ENCODE assay signal across 9 mouse cellular contexts in the genomic region with DNA sequence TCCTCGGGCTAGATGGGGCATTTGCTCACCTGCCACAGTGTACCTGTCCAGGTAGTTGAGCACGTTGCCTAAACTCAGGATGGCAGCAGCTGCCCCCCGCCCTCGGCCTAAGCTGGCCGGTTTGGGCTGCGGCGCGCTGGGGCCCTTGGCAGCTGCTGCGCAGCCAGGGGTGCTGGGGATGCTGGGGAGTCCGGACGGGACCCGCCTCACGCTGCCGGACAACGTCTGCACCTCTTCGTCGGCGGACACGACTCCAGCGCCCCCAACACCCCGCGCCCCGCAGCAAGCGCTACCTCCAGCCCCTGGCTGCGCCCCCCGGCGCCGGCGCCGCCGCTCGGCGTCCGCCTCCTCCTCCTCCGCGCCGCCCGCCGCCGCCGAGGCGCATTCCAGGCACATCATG. TPM values are rescaled to one million over a fixed set of nuclear protein-coding genes. Genes with fewer than 3 reads are reported as not detected.
A peak's percentile ranks its signal among the peaks of the same experiment; 100 is the strongest.
DNase-seq lines count a peak whose midpoint lies in the region; ATAC-seq and TF ChIP-seq lines count a peak whose summit lies in the region.
"Had no signal": no experiment of that assay in that cellular context is flagged by ENCODE, and none has a peak within 500 bp of the region (broad histone marks: within the 10 kb centered on the region; RNA-seq: fewer than 3 reads in every experiment).

No protein-coding gene starts in this region.

- H3K36me3 ChIP-seq in heart, embryonic 10.5 days, result no peaks in the 10 kb centered on the region
- H3K36me3 ChIP-seq in limb, embryonic 14.5 days (ENCODE audit: control insufficient read depth, insufficient read depth, low read length), result no peaks in the 10 kb centered on the region
- H3K36me3 ChIP-seq in stomach, embryonic 16.5 days (ENCODE audit: control insufficient read depth, insufficient read depth, low read length), result no peaks in the 10 kb centered on the region

- H3K27ac ChIP-seq in heart, embryonic 10.5 days, result peak overlapping the region; percentile 85
- H3K27ac ChIP-seq in limb, embryonic 14.5 days (replicated peaks; ENCODE audit: low read depth, low read length), result no peak overlapping the region
- peak overlapping the region; percentile 27 for H3K27ac ChIP-seq in stomach, embryonic 16.5 days (ENCODE audit: low read length)

- ATAC-seq in limb, embryonic 14.5 days (ENCODE audit: low FRiP score, low read depth), result no peak
- ATAC-seq in stomach, embryonic 16.5 days (ENCODE audit: insufficient read depth, low FRiP score), result no peak

- DNase-seq in heart, embryonic 10.5 days (ENCODE audit: low spot score), result no peak
- no peak for DNase-seq in heart, adult 11 months
- DNase-seq in thymus, postnatal 14 days, result peak; percentile 22
- DNase-seq in thymus, postnatal 0 days (ENCODE audit: low spot score), result no peak
- no peak for DNase-seq in limb, embryonic 14.5 days (ENCODE audit: low spot score)
- DNase-seq in cerebellum, postnatal 4 days (ENCODE audit: low spot score in 2 of 2), result no peak
- DNase-seq in yolk sac, embryonic 10.5 days (ENCODE audit: low spot score), result no peak

- peaks cover 40% of the 10 kb centered on the region for H3K4me1 ChIP-seq in heart, embryonic 10.5 days
- H3K4me1 ChIP-seq in limb, embryonic 14.5 days (ENCODE audit: control insufficient read depth, insufficient read depth, low read length), result peaks cover 9% of the 10 kb centered on the region
- peaks cover 15% of the 10 kb centered on the region for H3K4me1 ChIP-seq in stomach, embryonic 16.5 days (ENCODE audit: control insufficient read depth, insufficient read depth, low read length)

- no peak for TF ChIP-seq POLR2A in limb, embryonic 14.5 days (IDR thresholded peaks at IDR 0.05; ENCODE audit: borderline replicate concordance, extremely low read depth, insufficient read depth, insufficient read length)

- H3K9me3 ChIP-seq in heart, embryonic 10.5 days, result no peaks in the 10 kb centered on the region
- H3K9me3 ChIP-seq in limb, embryonic 14.5 days (ENCODE audit: control insufficient read depth, low read length), result no peaks in the 10 kb centered on the region
- no peaks in the 10 kb centered on the region for H3K9me3 ChIP-seq in stomach, embryonic 16.5 days (replicated peaks; ENCODE audit: control insufficient read depth, low read length)

- peak overlapping the region; percentile 51 for H3K9ac ChIP-seq in limb, embryonic 14.5 days (ENCODE audit: low read depth, low read length, severe bottlenecking)
- H3K9ac ChIP-seq in stomach, embryonic 16.5 days (ENCODE audit: low read length), result peak overlapping the region; percentile 71

- WGBS in heart, embryonic 10.5 days, result 4% methylated on average over 42 of the region's 42 CpGs
- WGBS in limb, embryonic 14.5 days, result 0% methylated on average over 10 of the region's 42 CpGs
- WGBS in stomach, embryonic 16.5 days, result 0% methylated on average over 25 of the region's 42 CpGs

- H3K4me2 ChIP-seq in limb, embryonic 14.5 days (replicated peaks; ENCODE audit: low read depth, low read length, severe bottlenecking), result peak overlapping the region; percentile 98
- peak overlapping the region; percentile 96 for H3K4me2 ChIP-seq in stomach, embryonic 16.5 days (ENCODE audit: low read depth, low read length)

- H3K27me3 ChIP-seq in heart, embryonic 10.5 days (ENCODE audit: insufficient read depth, poor library complexity, severe bottlenecking), result peaks cover 69% of the 10 kb centered on the region
- H3K27me3 ChIP-seq in limb, embryonic 14.5 days (ENCODE audit: control insufficient read depth, insufficient read depth, low read length), result peaks cover 28% of the 10 kb centered on the region
- H3K27me3 ChIP-seq in stomach, embryonic 16.5 days (ENCODE audit: control insufficient read depth, insufficient read depth, low read length), result peaks cover 12% of the 10 kb centered on the region
- H3K27me3 ChIP-seq: Patski had no signal

- H3K4me3 ChIP-seq in heart, embryonic 10.5 days, result peak overlapping the region; percentile 80
- H3K4me3 ChIP-seq in limb, embryonic 14.5 days (replicated peaks; ENCODE audit: low read length), result peak overlapping the region; percentile 50
- H3K4me3 ChIP-seq in stomach, embryonic 16.5 days (replicated peaks; ENCODE audit: low read length), result peak overlapping the region; percentile 58

RNA-seq across cellular contexts. Expression of a gene that starts 0.3 kb away (rescaled TPM):
- polyA plus RNA-seq in heart, embryonic 10.5 days (2016; fragmentation: Nextera tagmentation; extraction: Ambion mirVana), result 5.7 and 7.1 TPM in 2 replicates
- 1.4 and 1.5 TPM in 2 replicates for polyA plus RNA-seq in thymus, postnatal 0 days (2015; fragmentation: Nextera tagmentation; extraction: Ambion mirVana)
- polyA plus RNA-seq in limb, embryonic 14.5 days (2012; rRNA removed), result 15.9 and 16.6 TPM in 2 replicates
- polyA plus RNA-seq in limb, embryonic 14.5 days (2014; fragmentation: Nextera tagmentation; extraction: Ambion mirVana), result 5.9 and 6.3 TPM in 2 replicates
- 5.7 and 7.3 TPM in 2 replicates for polyA plus RNA-seq in stomach, embryonic 16.5 days (2015; fragmentation: Nextera tagmentation; extraction: Ambion mirVana)

RNA-seq across cellular contexts. Expression of a gene that starts 48.2 kb away (rescaled TPM):
- polyA plus RNA-seq in heart, embryonic 10.5 days (2016; fragmentation: Nextera tagmentation; extraction: Ambion mirVana), result 133 and 186 TPM in 2 replicates
- 124 and 128 TPM in 2 replicates for polyA plus RNA-seq in thymus, postnatal 0 days (2015; fragmentation: Nextera tagmentation; extraction: Ambion mirVana)
- 103 and 110 TPM in 2 replicates for polyA plus RNA-seq in limb, embryonic 14.5 days (2012; rRNA removed)
- 123 and 127 TPM in 2 replicates for polyA plus RNA-seq in limb, embryonic 14.5 days (2014; fragmentation: Nextera tagmentation; extraction: Ambion mirVana)
- polyA plus RNA-seq in stomach, embryonic 16.5 days (2015; fragmentation: Nextera tagmentation; extraction: Ambion mirVana), result 117 and 133 TPM in 2 replicates

RNA-seq across cellular contexts. Expression of a gene that starts 54.1 kb away (rescaled TPM):
- not detected in 2 replicates for polyA plus RNA-seq in heart, embryonic 10.5 days (2016; fragmentation: Nextera tagmentation; extraction: Ambion mirVana)
- 1.0 and 1.1 TPM in 2 replicates for polyA plus RNA-seq in thymus, postnatal 0 days (2015; fragmentation: Nextera tagmentation; extraction: Ambion mirVana)
- 4.6 and 4.9 TPM in 2 replicates for polyA plus RNA-seq in limb, embryonic 14.5 days (2012; rRNA removed)
- polyA plus RNA-seq in limb, embryonic 14.5 days (2014; fragmentation: Nextera tagmentation; extraction: Ambion mirVana), result 4.8 and 5.9 TPM in 2 replicates
- polyA plus RNA-seq in stomach, embryonic 16.5 days (2015; fragmentation: Nextera tagmentation; extraction: Ambion mirVana), result 8.1 and 8.9 TPM in 2 replicates
